Mouse (Mus musculus): ENCODE data around the gene Gm3486. TPM values are rescaled to one million over a fixed set of nuclear protein-coding genes. Genes with fewer than 3 reads are reported as not detected.
"Not testable (repeated sequence)": the region's sequence is repeated elsewhere in the genome, so short reads cannot be mapped to it uniquely, and the experiment has no call there.

Gene Gm3486
- not detected for polyA plus RNA-seq (2012; fragmentation: generic; extraction: Trizol)
- long read RNA-seq, experiment 1, result 0 reads
- long read RNA-seq, experiment 2, result 0 reads

DNA sequence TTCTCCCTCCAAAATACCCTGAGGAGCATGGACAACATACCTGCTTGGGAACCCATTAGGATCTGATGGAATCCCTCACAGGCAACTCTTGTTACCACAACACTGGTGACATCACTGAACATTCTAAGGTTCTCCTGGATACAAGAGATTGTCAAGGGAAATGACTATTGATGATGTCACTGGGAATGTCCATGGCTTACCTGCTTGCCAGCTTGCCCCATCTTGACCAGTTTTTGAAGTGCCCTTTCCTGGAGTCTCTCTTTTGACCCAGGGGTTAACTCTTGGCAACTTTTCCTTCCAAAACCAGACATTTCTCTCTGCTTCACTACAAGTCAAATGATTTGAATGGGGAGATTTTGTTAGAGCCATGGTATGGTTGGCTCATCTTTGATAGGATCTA is at the start of gene Gm3486:
Gene Gm3486, minus strand, starts transcription at position 101 of the 400 bp plus-strand sequence.
- not testable (repeated sequence) for H3K4me3 ChIP-seq (ENCODE audit: insufficient read depth, poor library complexity, severe bottlenecking); H3K27me3 ChIP-seq (ENCODE audit: control insufficient read depth, insufficient read depth, insufficient read length); H3K79me2 ChIP-seq (ENCODE audit: control insufficient read depth, insufficient read depth); H3K79me3 ChIP-seq (ENCODE audit: low read depth); H3ac ChIP-seq (ENCODE audit: control insufficient read depth, insufficient read length, low read depth); H3K36me3 ChIP-seq (ENCODE audit: control insufficient read depth, insufficient read depth)

DNA sequence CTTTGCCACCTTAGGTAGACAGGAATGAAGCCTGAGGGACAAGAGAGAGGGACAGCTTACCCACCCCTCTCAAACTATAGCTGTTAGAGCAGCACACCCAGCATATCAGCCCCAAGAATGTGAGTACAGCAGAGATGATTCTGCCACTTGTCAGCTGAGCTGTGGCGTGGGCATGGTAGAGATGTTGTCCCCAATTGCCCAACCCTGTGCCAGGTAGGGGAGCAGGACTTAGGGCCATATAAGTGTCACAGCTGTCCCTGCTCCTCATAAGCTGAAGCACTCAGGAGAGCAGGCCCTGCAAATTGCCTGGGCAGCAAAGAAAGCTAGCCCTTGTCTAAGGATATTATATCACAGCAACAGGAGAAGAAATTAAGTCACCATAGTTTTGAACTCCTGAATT is 35.4 kb upstream of the Gm3486 start:
- not testable (repeated sequence) for H3K4me3 ChIP-seq (ENCODE audit: insufficient read depth, poor library complexity, severe bottlenecking); H3K36me3 ChIP-seq (ENCODE audit: control insufficient read depth, insufficient read depth); H3K79me3 ChIP-seq (ENCODE audit: low read depth); H3K79me2 ChIP-seq (ENCODE audit: control insufficient read depth, insufficient read depth); H3K27me3 ChIP-seq (ENCODE audit: control insufficient read depth, insufficient read depth, insufficient read length); H3ac ChIP-seq (ENCODE audit: control insufficient read depth, insufficient read length, low read depth)

DNA sequence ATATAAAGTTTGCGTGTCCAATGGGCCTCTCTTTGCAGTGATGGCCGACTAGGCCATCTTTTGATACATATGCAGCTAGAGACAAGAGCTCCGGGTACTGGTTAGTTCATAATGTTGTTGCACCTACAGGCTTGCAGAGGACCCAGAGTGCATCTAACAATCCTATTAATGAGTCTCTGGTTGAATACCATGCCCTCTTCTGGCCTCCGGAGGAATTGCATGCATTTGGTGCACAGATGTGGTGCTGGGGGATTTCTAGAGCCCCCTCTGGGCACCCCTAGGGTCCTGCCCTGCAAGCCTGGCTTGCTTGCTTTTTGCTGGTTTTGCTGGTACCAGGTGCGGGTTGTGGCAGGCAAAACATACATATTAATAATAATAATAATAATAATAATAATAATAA is 31.4 kb upstream of the Gm3486 start:
- not testable (repeated sequence) for H3K27me3 ChIP-seq (ENCODE audit: control insufficient read depth, insufficient read depth, insufficient read length); H3K4me3 ChIP-seq (ENCODE audit: insufficient read depth, poor library complexity, severe bottlenecking); H3ac ChIP-seq (ENCODE audit: control insufficient read depth, insufficient read length, low read depth); H3K79me2 ChIP-seq (ENCODE audit: control insufficient read depth, insufficient read depth); H3K79me3 ChIP-seq (ENCODE audit: low read depth); H3K36me3 ChIP-seq (ENCODE audit: control insufficient read depth, insufficient read depth)

DNA sequence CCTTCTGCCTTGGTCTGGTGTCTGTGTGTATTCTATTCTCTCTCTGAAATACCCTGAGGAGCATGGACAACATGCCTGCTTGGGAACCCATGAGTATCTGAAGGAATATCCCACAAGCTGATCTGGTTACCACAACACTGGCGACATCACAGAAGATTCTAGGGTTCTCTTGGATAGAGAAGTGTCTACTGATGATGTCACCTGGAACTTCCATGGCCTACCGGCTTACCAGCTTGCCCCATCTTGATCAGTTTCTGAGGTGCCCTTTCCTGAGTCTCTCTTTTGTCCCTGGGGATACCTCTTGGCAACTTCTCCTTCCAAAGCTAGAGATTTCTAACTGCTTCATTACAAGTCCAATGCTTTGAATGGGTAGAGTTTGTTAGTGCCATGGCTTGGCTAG is 35.9 kb downstream of the Gm3486 start, which contains the start of gene Gm7954:
Gene Gm7954, minus strand, starts transcription at position 101 of the 400 bp plus-strand sequence.
- H3K79me3 ChIP-seq (ENCODE audit: low read depth); H3K4me3 ChIP-seq (ENCODE audit: insufficient read depth, poor library complexity, severe bottlenecking); H3K79me2 ChIP-seq (ENCODE audit: control insufficient read depth, insufficient read depth); H3K36me3 ChIP-seq (ENCODE audit: control insufficient read depth, insufficient read depth); H3ac ChIP-seq (ENCODE audit: control insufficient read depth, insufficient read length, low read depth); H3K27me3 ChIP-seq (ENCODE audit: control insufficient read depth, insufficient read depth, insufficient read length): not testable (repeated sequence)

Other genes starting within 250 kb of the Gm3486 start
- gene Gm2832, start 210.7 kb downstream of the Gm3486 start, polyA plus RNA-seq (2012; fragmentation: generic; extraction: Trizol), result not detected
- not detected for gene Gm5798, start 140.9 kb downstream of the Gm3486 start, polyA plus RNA-seq (2012; fragmentation: generic; extraction: Trizol)
- gene Gm7945, start 103.1 kb downstream of the Gm3486 start, polyA plus RNA-seq (2012; fragmentation: generic; extraction: Trizol), result not detected
- not detected for gene Gm6482, start 81.2 kb downstream of the Gm3486 start, polyA plus RNA-seq (2012; fragmentation: generic; extraction: Trizol)
- gene Gm7954, start 36.0 kb downstream of the Gm3486 start, polyA plus RNA-seq (2012; fragmentation: generic; extraction: Trizol), result not detected
- gene Gm7970, start 66.1 kb upstream of the Gm3486 start, polyA plus RNA-seq (2012; fragmentation: generic; extraction: Trizol), result not detected
- gene 1700049E17Rik2, start 83.7 kb upstream of the Gm3486 start, polyA plus RNA-seq (2012; fragmentation: generic; extraction: Trizol), result not detected
- gene Gm3072, start 135.1 kb upstream of the Gm3486 start, polyA plus RNA-seq (2012; fragmentation: generic; extraction: Trizol), result not detected
- not detected for gene Gm3676, start 157.0 kb upstream of the Gm3486 start, polyA plus RNA-seq (2012; fragmentation: generic; extraction: Trizol)
- not detected for gene Gm8068, start 212.4 kb upstream of the Gm3486 start, polyA plus RNA-seq (2012; fragmentation: generic; extraction: Trizol)

Data from C2C12 (cell line).